Mouse (Mus musculus) gastrocnemius, postnatal 10 days (tissue): ENCODE results near the gene 7530416G11Rik. TPM values are rescaled to one million over a fixed set of nuclear protein-coding genes. Genes with fewer than 3 reads are reported as not detected.
A peak's percentile ranks its signal among the peaks of the same experiment; 100 is the strongest.

ENCODE experiments used
- DNase-seq: peaks from one replicate; pipeline ENCODE4 v3.0.0; 2021; ENCODE audit warnings: mixed read lengths
- long read RNA-seq, 2 experiments: library from polyadenylated mRNA; stranded (forward); transcript quantifications; one replicate each; pipeline ENCODE4 v2.0.0; 2021
- total RNA-seq, 2 experiments: library from RNA; stranded (reverse); gene quantifications; 2 replicates each; pipeline ENCODE4 v1.2.3; 2021

Gene 7530416G11Rik
- total RNA-seq = not detected
- long read RNA-seq, experiment 1 = 0 reads
- long read RNA-seq, experiment 2 = 0 reads

DNA sequence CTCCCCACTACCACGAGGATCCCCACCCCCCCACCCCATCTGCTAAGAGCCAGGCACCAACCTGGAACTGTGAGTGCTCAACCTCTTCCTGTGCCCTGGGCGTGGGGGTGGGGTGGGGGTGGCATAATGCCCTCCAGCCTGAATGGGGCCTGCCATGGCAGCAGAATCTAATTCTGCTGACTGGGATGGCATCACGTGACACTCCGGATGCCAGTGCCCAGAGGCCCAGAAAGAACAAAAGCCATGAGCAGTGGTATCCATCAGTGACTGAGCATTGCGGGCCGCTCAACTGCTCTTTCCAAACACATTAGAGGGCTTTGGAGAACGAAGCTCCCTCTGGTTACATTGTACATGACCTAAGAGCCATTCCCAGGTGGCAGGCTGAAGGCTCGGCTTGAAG lies at the start of gene 7530416G11Rik:
Gene 7530416G11Rik (minus strand): TSS at position 101 of the 400 bp plus-strand sequence.
- DNase-seq = no peak

DNA sequence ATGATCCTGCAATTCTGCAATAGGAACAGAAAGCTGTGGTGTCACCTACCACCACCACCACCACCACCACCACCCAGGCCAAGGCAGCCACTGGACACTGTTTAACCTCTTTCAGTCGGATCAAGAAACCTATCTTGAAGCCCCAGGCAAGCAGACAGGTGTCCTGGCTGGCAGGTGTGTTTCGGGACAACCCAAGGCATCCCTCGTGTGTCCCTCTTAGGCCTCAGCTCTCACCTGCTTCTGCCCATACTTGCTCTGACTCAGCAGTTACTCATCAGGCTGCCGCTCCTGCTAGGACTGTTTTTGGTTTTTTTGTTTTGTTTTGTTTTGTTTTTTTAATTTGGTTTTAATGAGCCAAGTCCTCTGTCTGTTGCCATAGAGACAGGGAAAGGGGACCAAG lies 43.5 kb upstream of the 7530416G11Rik start:
- no peak for DNase-seq

DNA sequence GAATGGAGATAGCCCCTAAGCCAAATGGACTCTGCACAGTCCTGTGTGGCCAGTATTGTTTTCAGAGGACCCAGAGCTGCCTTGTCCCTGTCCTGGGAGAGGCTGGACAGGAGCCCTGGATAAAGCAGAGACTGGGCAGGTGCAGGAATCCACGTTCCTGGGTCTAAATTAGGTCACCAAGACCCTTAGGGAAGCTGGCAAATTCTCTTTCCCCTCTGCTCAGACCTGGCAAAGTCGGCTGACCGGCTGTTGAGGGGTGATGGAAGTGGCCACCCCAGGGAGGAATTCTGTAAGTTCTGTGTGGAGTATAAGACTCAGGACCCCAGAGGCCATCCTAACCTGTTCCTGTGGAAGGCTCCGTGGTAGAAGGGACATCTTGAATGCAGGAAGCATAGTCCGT lies 42.3 kb upstream of the 7530416G11Rik start:
- DNase-seq = no peak

DNA sequence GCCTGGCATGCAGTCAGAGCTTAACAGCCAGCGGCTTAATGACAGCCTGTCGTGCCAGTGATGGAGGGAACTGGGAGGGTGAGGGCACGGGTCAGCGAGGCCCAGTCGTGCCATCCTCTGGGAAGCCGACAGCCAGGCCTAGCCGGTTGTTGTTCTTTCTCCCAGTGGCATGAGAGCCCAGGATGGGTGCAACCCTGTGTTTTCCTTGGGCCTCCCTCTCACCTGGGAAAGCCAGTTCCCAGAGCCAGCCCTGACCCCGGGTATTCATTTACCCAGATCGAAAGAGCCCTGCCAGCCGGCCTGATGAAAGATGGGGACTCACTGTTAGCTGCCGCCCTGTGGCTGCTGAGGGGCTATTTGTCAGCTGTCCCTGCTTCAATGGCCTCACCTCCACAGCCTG lies 35.1 kb upstream of the 7530416G11Rik start:
- no peak for DNase-seq

DNA sequence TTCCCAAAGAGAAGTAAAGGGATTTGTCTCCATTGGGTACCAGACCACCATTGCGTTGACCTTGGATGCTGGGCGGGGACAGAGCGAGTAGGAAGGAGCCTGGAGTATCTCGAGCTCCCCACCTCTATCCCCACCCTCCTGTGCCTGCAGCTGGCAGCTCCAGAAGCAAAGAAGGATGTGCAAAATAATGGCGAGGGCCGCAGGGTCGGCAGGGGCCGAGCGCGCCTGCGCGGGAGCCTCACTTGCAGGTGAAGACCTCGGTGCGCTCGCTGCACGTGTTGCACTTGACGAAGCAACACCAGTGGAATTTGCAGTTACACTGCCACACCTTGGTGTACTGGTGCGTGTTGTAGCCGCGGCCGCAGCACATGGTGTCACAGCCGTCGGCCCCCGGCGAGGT lies 34.1 kb upstream of the 7530416G11Rik start:
- DNase-seq = no peak

GRCm38 (mm10) chr15:85534646-85535045 lies 31.6 kb upstream of the 7530416G11Rik start:
- DNase-seq = no peak

- DNase-seq = no peak
Measured at GRCm38 (mm10) chr15:85534215-85534614, 31.2 kb upstream of the 7530416G11Rik start.

GRCm38 (mm10) chr15:85532063-85532462 lies 29.0 kb upstream of the 7530416G11Rik start:
- no peak for DNase-seq

DNA sequence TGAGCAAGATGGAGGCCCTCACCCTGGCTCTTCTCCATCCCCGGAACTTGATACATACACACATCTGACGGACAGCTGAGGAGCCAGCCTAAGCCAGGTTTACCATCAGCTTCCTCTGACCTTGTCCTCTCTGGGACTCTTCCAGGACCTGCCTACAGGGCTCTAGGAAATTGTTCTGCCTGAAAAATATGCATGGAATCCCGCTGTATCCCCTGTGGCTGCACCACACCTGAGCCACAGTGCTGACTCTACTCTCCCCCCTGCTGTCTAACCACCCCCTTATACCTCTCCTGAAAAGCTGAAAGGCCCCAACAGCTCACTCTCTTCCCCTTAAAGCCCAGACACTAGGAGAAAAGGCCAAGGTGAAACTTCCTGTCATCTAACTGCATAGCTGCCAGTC lies 26.9 kb upstream of the 7530416G11Rik start:
- no peak for DNase-seq

- no peak for DNase-seq
Measured at GRCm38 (mm10) chr15:85524404-85524950, 21.4 kb upstream of the 7530416G11Rik start.

DNA sequence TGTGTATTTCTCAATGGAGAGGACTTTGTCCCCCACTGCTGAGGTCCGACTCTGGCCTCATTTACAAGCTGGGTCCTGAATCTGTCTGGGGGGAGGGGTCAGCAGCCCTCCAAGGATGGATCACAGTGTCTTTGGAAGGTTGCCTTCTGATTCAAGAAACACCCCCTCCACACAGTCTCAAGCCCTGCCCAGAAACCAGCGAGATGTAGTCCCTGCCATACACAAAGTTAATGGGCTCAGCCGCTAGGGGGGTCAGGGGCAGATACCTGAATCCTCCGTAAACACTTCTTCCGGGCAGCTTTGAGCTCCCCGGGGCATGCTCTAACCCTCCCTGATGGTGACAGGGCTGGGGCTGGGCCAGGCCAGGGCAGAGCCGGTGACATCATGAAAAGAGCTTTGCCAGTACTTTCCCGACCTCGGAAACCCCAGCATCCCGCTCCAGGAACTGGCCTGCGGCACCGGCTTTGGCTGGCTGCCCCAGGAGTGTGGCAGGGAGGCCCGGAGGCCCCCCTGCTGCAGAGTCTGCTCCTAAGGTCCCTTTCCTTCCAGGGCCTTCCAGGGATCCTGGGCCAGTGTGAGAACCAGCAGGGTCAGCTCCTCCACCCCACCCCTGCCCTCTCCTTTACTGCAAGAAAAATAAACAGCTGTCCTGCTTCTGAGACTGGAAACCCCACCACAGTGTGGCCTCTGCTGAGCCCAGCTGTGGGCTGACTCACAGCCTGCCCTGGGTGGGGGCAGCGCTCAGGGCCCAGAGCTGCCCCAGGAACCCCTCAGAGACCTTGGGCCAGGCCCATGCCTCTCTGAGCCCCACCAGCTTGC lies 20.4 kb upstream of the 7530416G11Rik start:
- peak; percentile 68 for DNase-seq

DNA sequence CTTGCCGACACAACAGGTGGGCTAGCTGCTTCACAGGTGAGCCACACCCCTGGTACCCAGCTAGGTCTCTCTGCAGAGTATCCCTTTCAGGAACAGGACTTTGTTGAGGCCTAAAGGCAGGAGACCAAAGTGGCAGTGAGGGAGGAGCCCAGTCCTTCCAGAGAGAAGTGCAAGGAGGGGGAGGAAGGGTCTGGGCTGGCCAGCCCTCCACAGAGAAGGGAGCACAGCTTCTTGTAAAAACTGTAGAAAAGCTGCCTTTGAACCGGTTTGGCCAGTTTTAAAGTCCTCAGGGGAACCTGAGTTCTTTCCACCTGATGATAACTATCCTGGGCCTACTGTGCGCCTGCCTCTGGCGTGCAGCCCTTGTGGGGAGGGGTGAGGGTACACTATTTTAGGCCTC lies 16.4 kb upstream of the 7530416G11Rik start:
- DNase-seq = no peak

GRCm38 (mm10) chr15:85507370-85508014 lies 4.5 kb upstream of the 7530416G11Rik start:
- no peak for DNase-seq

GRCm38 (mm10) chr15:85506680-85507079 lies 3.7 kb upstream of the 7530416G11Rik start:
- no peak for DNase-seq

DNA sequence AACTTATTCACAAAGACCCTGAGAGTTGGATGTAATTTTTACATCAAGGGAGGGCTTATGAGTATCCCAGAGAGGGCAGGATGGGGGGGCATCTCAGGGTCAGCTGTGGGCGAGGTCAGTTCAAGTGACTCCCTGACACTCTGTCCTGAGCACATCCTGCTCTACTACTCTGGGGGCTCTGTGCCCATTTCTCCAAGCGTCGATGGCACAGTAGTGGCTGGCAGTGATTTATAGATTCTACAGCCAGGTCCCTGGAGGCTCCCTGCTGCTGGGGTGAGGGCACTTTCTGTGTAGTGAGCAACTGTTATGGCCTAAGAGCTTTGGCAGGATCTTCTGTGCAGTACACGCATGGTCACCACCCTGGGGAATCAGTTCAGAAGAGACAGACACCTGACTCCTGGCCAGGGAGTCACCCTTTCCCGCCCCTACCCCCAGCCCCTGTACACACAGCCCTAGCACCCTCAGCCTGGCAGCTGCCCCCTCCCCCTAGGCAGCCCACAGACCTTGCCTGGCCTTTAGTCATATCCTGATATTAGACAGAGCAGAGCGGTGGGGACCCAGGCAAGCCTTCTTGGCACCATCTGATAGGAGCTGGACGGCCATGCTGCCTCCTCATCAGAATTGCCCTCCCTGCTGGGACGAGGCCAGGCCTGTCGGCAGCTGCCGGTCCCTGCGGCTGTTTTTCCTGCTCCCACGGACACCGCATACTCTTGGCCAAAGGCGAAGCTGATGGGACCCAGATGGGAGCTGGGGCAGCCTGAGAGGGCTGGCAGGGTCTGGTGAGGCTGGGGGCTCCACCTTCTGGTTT lies 2.3 kb upstream of the 7530416G11Rik start:
- peak; percentile 83 for DNase-seq

DNA sequence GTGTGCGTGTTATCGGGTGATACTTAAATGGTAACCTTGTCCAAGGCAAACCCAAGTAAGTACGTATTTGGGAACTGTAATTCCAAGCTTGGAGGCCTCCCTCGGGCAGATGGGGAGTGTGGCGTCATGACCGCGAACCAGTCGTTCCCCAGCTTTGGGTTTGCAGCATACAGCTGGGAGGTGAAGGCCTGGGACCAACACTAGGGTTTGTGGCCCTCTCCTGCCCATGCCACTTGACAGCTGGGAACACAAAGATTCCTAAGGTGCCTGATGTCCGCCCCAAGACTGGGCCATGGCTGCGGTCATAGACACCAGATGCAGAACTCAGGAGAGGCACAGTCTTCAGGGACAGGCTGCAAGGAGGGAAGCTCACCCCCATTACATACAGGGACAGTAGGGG lies 2.8 kb downstream of the 7530416G11Rik start:
- no peak for DNase-seq

DNA sequence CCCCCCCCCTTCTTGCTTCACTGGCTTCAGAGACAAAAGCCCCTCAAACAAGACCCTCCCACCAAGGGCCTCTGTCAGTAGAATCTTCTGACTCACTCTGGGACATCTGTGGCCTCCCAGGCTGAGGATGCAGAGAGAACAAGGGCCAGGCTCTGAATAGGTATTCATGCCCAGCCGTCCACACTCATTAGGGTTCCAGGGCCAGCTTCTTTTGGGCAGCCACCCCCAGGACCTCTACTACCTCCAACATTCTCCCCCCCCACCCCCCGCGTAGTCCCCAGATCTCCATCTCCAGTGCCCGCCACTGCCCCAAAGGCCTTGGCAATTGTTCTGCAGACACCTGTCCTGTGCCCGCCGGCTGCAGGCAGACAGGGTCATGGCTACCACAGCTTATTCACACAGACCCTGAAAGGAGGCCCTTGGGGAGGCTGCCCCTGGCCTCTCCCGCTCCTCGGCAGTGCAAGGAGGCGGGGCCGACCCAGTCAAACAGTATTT lies 5.0 kb downstream of the 7530416G11Rik start:
- DNase-seq = no peak

GRCm38 (mm10) chr15:85497548-85497947 lies 5.5 kb downstream of the 7530416G11Rik start:
- DNase-seq = no peak

- DNase-seq = no peak
Measured at GRCm38 (mm10) chr15:85494163-85494621, 8.8 kb downstream of the 7530416G11Rik start.

DNA sequence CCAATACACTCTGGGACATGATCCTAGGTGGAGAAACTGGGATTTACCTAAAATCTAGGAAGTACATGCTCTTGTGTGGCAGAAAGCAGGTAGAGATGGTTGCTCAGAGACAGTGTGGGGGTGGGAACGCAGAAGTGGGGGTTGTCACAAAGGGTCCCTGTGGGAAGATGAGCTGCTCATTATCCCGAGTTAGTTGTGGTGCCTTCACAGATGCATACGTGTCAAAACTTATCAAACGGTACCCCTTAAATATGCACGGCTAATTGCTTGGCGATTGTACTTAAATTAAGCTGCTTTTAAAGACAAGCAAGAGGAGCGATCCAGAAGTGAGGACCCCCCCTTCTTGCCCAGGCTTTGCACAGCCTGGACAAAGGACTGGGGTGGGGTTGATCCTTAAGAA lies 13.3 kb downstream of the 7530416G11Rik start:
- DNase-seq = no peak

DNA sequence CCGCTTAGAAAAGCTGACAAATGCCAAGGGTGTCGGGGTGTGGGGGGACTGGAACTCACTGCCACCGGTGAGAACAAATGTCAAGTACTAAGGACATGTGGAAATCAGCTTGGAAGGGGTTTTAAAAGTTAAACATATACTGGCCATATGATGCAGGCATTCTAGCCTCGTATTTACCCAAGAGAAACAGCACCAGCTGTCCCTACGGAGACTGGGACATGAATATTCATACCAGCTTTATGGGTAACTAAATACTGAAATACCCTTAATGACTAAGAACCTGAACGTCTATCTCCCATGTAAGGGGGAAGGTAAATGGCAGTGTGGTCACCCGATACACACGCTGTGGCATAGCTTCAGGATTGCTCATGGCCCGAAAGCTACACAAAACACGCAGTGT lies 14.1 kb downstream of the 7530416G11Rik start:
- DNase-seq = no peak

DNA sequence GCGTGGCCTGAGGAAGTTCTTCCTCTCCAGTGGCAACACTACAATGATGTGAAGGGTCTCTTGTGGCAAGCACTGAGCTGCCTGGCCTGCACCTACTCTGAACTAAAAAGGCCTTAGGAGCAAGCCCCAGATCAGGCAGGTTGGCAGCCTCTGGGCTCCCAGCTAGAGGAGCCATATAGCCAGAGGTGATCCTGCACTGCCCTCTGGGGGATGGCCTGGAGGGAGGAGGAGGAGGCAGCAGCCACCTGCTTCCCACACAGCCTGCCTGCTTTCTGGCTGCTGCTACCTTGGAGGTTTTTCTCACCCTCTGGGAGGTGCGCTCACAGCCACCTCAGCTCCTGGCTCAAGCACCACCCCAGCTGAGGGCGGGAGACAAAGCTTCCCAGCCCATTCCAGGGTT lies 22.4 kb downstream of the 7530416G11Rik start:
- no peak for DNase-seq
